Mouse (Mus musculus): ENCODE measurements at regions not wholly inside any gene's neighbourhood (a gene's known extent, or its start where the extent isn't known, plus 50 kb on each side); places are given as distances from the start of the nearest gene placed in this dataset.

- no peak overlapping the region for H3K4me3 ChIP-seq (ENCODE audit: low read depth, low read length)
- no peaks in the 10 kb centered on the region for H3K9me3 ChIP-seq (replicated peaks; ENCODE audit: control insufficient read depth, low read length)
- WGBS (ENCODE audit: insufficient replicate concordance): 79% methylated on average over 5 of the region's 5 CpGs
- no peaks in the 10 kb centered on the region for H3K36me3 ChIP-seq (ENCODE audit: control insufficient read depth, insufficient read depth, low read length)
- no peaks in the 10 kb centered on the region for H3K4me1 ChIP-seq (ENCODE audit: control insufficient read depth, insufficient read depth, low read length)
- no peaks in the 10 kb centered on the region for H3K27me3 ChIP-seq (ENCODE audit: control insufficient read depth, insufficient read depth, low read length)
- no peak for ATAC-seq (replicated peaks; ENCODE audit: insufficient number of reproducible peaks, low FRiP score, low TSS enrichment)
- no peak overlapping the region for H3K27ac ChIP-seq (ENCODE audit: low read depth, low read length)
- no peak overlapping the region for H3K4me2 ChIP-seq
- no peak overlapping the region for H3K9ac ChIP-seq (ENCODE audit: low read depth, low read length)
Measured at GRCm38 (mm10) chr10:117527243-117527642, 102.1 kb upstream of the Cpm start.

DNA sequence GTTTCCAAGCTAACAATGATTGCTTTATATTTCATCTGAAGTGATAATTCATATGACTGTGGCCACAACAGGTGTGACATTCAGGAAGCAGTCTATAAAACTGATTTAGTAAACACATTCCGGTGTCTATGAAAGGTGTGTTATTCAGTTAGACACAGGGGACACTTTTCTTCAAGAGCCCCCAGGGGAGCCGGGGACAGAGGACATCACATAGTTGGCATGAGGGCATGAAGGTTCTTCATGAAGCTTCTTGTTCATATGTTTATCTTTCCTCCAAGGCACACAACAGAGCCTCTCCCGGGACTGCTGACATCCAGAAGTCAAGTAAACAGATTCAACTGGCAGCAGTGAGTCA lies 102.5 kb upstream of the Cpm start:
- 73% methylated on average over 3 of the region's 3 CpGs for WGBS (ENCODE audit: insufficient replicate concordance)
- Histone ChIP-seq H3K4me1 (ENCODE audit: control insufficient read depth, insufficient read depth, low read length) (no peaks in the 10 kb centered on the region), H3K27me3 (ENCODE audit: control insufficient read depth, insufficient read depth, low read length) (no peaks in the 10 kb centered on the region), H3K9me3 (replicated peaks; ENCODE audit: control insufficient read depth, low read length) (no peaks in the 10 kb centered on the region), H3K4me2 (no peak overlapping the region), H3K4me3 (ENCODE audit: low read depth, low read length) (no peak overlapping the region), H3K36me3 (ENCODE audit: control insufficient read depth, insufficient read depth, low read length) (no peaks in the 10 kb centered on the region), H3K27ac (ENCODE audit: low read depth, low read length) (no peak overlapping the region), H3K9ac (ENCODE audit: low read depth, low read length) (no peak overlapping the region)
- ATAC-seq (replicated peaks; ENCODE audit: insufficient number of reproducible peaks, low FRiP score, low TSS enrichment): no peak

DNA sequence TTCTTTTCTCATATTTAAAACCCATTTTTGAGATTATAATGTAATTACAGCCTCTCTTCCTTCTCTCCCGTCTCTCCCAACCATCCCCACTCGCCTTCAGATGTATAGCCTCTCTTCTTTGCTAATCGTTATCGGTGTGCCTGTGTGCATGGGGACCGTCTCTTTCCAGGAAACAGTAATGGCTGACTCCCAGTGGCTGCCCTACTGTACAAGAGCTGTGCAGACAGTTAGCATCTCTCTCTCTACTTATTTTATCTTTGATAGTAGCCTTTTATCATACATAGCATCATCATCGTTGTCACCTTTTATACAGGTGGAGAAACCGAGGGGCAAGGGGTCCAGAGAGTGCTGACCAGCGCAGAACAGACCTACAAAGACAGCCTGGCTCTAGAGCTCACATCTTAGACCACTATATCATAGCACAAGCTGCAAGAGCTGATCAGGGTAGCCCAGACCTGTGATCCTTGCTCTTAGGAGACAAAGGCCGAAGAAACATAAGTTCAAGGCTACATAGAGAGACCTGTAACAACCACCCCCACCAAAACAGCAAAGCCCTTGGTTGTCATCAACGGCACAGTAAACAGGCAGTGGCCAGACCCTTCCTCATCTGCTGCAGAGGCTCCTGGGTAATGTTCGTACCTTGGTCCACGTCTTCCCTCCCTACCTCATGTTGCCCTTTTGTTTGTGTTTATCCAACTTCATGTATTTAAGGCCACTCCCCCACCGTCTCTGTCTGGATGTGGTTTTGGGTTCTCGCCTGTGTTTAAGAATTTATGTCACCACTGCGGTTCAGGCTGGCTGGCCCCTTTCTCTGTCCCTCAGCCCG lies 103.1 kb upstream of the Cpm start:
- WGBS (ENCODE audit: insufficient replicate concordance): 77% methylated on average over 16 of the region's 16 CpGs
- no peaks in the 10 kb centered on the region for H3K9me3 ChIP-seq (replicated peaks; ENCODE audit: control insufficient read depth, low read length)
- no peaks in the 10 kb centered on the region for H3K36me3 ChIP-seq (ENCODE audit: control insufficient read depth, insufficient read depth, low read length)
- no peak for ATAC-seq (replicated peaks; ENCODE audit: insufficient number of reproducible peaks, low FRiP score, low TSS enrichment)
- H3K27me3 ChIP-seq (ENCODE audit: control insufficient read depth, insufficient read depth, low read length): no peaks in the 10 kb centered on the region
- H3K9ac ChIP-seq (ENCODE audit: low read depth, low read length): no peak overlapping the region
- H3K27ac ChIP-seq (ENCODE audit: low read depth, low read length): no peak overlapping the region
- no peak overlapping the region for H3K4me3 ChIP-seq (ENCODE audit: low read depth, low read length)
- H3K4me1 ChIP-seq (ENCODE audit: control insufficient read depth, insufficient read depth, low read length): no peaks in the 10 kb centered on the region
- no peak overlapping the region for H3K4me2 ChIP-seq

- Histone ChIP-seq H3K9me3 (replicated peaks; ENCODE audit: control insufficient read depth, low read length) (no peaks in the 10 kb centered on the region), H3K4me1 (ENCODE audit: control insufficient read depth, insufficient read depth, low read length) (no peaks in the 10 kb centered on the region), H3K36me3 (ENCODE audit: control insufficient read depth, insufficient read depth, low read length) (no peaks in the 10 kb centered on the region), H3K27me3 (ENCODE audit: control insufficient read depth, insufficient read depth, low read length) (no peaks in the 10 kb centered on the region), H3K4me2 (no peak overlapping the region), H3K9ac (ENCODE audit: low read depth, low read length) (no peak overlapping the region), H3K4me3 (ENCODE audit: low read depth, low read length) (no peak overlapping the region), H3K27ac (ENCODE audit: low read depth, low read length) (no peak overlapping the region)
- WGBS (ENCODE audit: insufficient replicate concordance): 63% methylated on average over 3 of the region's 3 CpGs
- no peak for ATAC-seq (replicated peaks; ENCODE audit: insufficient number of reproducible peaks, low FRiP score, low TSS enrichment)
Measured at GRCm38 (mm10) chr10:117525608-117526007, 103.7 kb upstream of the Cpm start.

DNA sequence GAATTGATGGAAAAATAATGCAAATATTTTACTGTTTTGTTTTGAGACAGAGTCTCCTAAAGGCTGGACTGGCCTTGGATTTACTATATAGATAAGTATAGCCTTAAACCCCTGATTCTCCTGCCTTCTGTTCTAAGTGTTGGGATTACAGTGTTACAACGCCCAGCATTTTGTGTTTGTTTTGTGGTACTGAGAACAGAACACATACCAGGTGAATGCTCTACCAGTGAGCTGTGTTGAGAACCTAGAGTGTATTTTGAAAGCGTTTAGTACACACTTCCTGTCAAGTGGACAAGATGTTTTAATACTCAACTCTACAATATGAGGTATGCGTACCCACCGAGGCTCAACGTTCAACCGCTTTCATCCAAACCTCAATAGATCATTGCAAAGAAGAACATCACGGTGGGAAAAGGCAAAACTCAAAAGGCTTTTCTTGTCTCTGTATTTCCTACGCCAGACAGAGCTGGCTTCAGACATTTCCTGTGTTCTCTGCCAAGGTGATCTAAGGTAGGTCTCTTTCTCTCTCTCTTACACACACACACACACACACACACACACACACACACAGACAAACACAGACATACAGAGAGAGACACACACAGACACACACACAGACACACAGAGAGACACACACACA lies 104.3 kb upstream of the Cpm start:
- WGBS (ENCODE audit: insufficient replicate concordance): 80% methylated on average over 8 of the region's 8 CpGs
- Histone ChIP-seq H3K9me3 (replicated peaks; ENCODE audit: control insufficient read depth, low read length) (no peaks in the 10 kb centered on the region), H3K4me3 (ENCODE audit: low read depth, low read length) (no peak overlapping the region), H3K4me2 (no peak overlapping the region), H3K36me3 (ENCODE audit: control insufficient read depth, insufficient read depth, low read length) (no peaks in the 10 kb centered on the region), H3K27ac (ENCODE audit: low read depth, low read length) (no peak overlapping the region), H3K9ac (ENCODE audit: low read depth, low read length) (no peak overlapping the region), H3K27me3 (ENCODE audit: control insufficient read depth, insufficient read depth, low read length) (no peaks in the 10 kb centered on the region), H3K4me1 (ENCODE audit: control insufficient read depth, insufficient read depth, low read length) (no peaks in the 10 kb centered on the region)
- ATAC-seq (replicated peaks; ENCODE audit: insufficient number of reproducible peaks, low FRiP score, low TSS enrichment): no peak

GRCm38 (mm10) chr10:117524101-117524500 lies 105.2 kb upstream of the Cpm start:
- 79% methylated on average over 7 of the region's 7 CpGs for WGBS (ENCODE audit: insufficient replicate concordance)
- no peaks in the 10 kb centered on the region for H3K27me3 ChIP-seq (ENCODE audit: control insufficient read depth, insufficient read depth, low read length)
- H3K27ac ChIP-seq (ENCODE audit: low read depth, low read length): no peak overlapping the region
- no peaks in the 10 kb centered on the region for H3K4me1 ChIP-seq (ENCODE audit: control insufficient read depth, insufficient read depth, low read length)
- no peaks in the 10 kb centered on the region for H3K9me3 ChIP-seq (replicated peaks; ENCODE audit: control insufficient read depth, low read length)
- no peak overlapping the region for H3K4me3 ChIP-seq (ENCODE audit: low read depth, low read length)
- no peak overlapping the region for H3K4me2 ChIP-seq
- no peaks in the 10 kb centered on the region for H3K36me3 ChIP-seq (ENCODE audit: control insufficient read depth, insufficient read depth, low read length)
- H3K9ac ChIP-seq (ENCODE audit: low read depth, low read length): no peak overlapping the region
- no peak for ATAC-seq (replicated peaks; ENCODE audit: insufficient number of reproducible peaks, low FRiP score, low TSS enrichment)

- H3K9me3 ChIP-seq (replicated peaks; ENCODE audit: control insufficient read depth, low read length): no peaks in the 10 kb centered on the region
- H3K4me2 ChIP-seq: no peak overlapping the region
- no peak for ATAC-seq (replicated peaks; ENCODE audit: insufficient number of reproducible peaks, low FRiP score, low TSS enrichment)
- H3K9ac ChIP-seq (ENCODE audit: low read depth, low read length): no peak overlapping the region
- H3K36me3 ChIP-seq (ENCODE audit: control insufficient read depth, insufficient read depth, low read length): no peaks in the 10 kb centered on the region
- H3K27me3 ChIP-seq (ENCODE audit: control insufficient read depth, insufficient read depth, low read length): no peaks in the 10 kb centered on the region
- whole genome bisulfite sequencing (ENCODE audit: insufficient replicate concordance): 80% methylated on average over 10 of the region's 10 CpGs
- no peaks in the 10 kb centered on the region for H3K4me1 ChIP-seq (ENCODE audit: control insufficient read depth, insufficient read depth, low read length)
- H3K4me3 ChIP-seq (ENCODE audit: low read depth, low read length): no peak overlapping the region
- H3K27ac ChIP-seq (ENCODE audit: low read depth, low read length): no peak overlapping the region
Measured at GRCm38 (mm10) chr10:117522906-117523829, 106.1 kb upstream of the Cpm start.

DNA sequence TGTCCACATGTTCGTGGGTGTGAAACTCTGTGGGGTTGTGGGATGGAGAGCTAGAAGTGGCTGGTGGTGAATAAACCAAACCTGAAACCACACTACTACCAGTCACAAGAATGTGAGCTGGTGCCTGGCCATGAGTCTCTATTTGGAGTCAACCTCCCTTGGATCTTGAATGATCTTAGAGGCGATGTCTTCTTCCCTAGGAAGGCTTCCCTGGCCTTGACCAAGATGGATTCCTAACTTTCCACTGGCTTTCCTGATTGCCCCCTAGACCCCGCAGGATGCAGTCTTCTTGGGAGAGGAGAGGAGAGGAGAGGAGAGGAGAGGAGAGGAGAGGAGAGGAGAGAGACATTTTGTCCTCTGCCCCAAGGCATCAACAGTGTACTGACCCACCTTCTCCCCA lies 106.9 kb upstream of the Cpm start:
- no peaks in the 10 kb centered on the region for H3K27me3 ChIP-seq (ENCODE audit: control insufficient read depth, insufficient read depth, low read length)
- ATAC-seq (replicated peaks; ENCODE audit: insufficient number of reproducible peaks, low FRiP score, low TSS enrichment): no peak
- no peak overlapping the region for H3K9ac ChIP-seq (ENCODE audit: low read depth, low read length)
- no peaks in the 10 kb centered on the region for H3K36me3 ChIP-seq (ENCODE audit: control insufficient read depth, insufficient read depth, low read length)
- H3K4me2 ChIP-seq: no peak overlapping the region
- no peak overlapping the region for H3K4me3 ChIP-seq (ENCODE audit: low read depth, low read length)
- H3K27ac ChIP-seq (ENCODE audit: low read depth, low read length): no peak overlapping the region
- no peaks in the 10 kb centered on the region for H3K9me3 ChIP-seq (replicated peaks; ENCODE audit: control insufficient read depth, low read length)
- WGBS (ENCODE audit: insufficient replicate concordance): 80% methylated on average over 3 of the region's 3 CpGs
- no peaks in the 10 kb centered on the region for H3K4me1 ChIP-seq (ENCODE audit: control insufficient read depth, insufficient read depth, low read length)

All from heart, embryonic 11.5 days (tissue).